Mouse (Mus musculus) CD8-positive naive resting alpha-beta T cell, adult 2 months (primary cell): ENCODE measurements around the gene Ddx21.

Experiments
- DNase-seq, 2 experiments: peaks; one replicate each; pipeline ENCODE4 v3.0.0; 2022; ENCODE audit warnings: low read depth in 2 of 2, low spot score in 2 of 2

The Ddx21 gene

GRCm38 (mm10) chr10:62570126-62570871 is 31.8 kb downstream of the Ddx21 start:
- DNase-seq, result no peak

DNA sequence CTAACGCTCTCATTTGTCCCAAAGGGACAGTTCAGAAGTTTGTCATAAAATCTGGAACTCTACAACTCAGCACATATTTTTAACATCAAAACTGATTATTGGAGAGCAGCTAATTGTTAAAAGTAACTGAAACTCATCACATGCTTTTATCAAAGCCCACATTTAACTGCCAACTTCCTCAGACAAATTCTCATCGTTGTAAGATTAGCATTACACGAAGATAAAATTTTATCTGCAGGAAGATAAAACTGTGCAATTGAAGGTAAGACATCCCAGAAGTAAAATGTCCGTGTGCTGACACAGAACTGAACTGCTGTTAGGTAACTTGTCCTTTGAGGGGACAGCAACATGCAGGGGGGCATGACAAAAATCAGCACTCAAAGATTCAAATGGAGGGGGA is 33.2 kb downstream of the Ddx21 start:
- no peak for DNase-seq

- no peak for DNase-seq
Observed at GRCm38 (mm10) chr10:62557736-62558135, 44.3 kb downstream of the Ddx21 start.

- DNase-seq, result no peak
Observed at GRCm38 (mm10) chr10:62556558-62556901, 45.6 kb downstream of the Ddx21 start.

GRCm38 (mm10) chr10:62555705-62556557 is 46.1 kb downstream of the Ddx21 start:
- no peak for DNase-seq

GRCm38 (mm10) chr10:62553611-62554091 is 48.4 kb downstream of the Ddx21 start:
- DNase-seq, result peak; percentile 18 to 44

DNA sequence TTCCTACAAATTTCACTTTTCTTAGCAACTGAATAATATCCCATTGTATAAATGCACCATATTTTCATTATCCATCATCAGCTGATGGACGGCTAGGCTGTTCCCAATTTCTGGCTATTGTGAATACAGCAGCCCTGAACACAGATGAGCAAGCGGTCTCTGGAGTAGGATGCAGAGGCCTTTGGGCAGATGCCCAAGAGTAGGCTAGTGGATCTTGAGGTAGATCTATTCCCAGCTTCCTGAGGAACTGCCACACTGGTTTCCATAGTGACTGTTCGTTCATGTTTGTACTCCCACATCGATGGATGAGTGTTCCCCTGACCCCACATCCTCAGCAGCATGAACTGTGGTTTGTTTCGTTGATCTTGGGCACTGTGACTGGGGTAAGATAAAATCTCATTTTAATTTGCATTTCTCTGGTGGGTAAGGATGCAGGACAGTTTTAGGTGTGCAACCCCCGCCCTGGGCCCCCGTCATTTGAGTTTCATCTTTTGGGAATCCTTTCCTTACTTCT is 51.2 kb downstream of the Ddx21 start:
- no peak for DNase-seq

- peak; percentile 74 to 81 for DNase-seq
Observed at GRCm38 (mm10) chr10:62549523-62550166, 52.4 kb downstream of the Ddx21 start.

DNA sequence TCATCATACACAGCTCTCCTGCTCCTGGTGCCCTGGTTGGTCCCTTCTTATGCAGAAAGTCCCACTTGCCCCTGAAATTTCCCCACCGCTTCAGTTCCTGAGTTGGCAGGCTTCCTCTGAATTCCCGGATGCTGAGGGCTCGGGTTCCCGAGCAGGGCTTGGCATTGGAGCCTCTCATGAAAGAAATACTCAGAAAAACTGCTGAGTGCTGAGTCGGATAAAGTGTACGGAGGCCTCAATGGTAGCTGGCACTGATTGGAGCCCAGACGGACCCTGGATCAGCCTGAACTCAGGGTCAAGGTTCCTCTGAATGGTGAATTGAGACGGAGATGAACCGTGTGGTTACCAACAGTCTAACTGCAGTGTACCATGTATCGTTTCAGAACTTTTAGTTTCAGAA is 55.6 kb downstream of the Ddx21 start:
- no peak for DNase-seq

DNA sequence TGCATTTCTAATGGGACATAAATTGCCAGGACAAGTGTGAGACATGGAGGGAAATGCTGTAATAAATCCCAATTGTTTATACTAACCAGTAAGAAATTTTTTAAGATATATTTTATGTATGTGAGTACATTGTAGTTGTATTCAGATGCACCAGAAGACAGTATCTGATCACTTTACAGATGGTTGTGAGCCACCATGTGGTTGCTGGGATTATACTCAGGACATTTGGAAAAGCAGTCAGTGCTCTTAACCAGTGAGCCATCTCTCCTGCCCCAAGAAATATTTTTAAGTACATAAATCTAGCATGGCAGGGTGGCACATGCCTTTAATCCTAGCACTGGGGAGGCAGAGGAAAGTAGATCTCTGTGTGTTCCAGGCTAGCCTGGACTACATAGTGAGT is 56.3 kb downstream of the Ddx21 start:
- DNase-seq, result no peak

DNA sequence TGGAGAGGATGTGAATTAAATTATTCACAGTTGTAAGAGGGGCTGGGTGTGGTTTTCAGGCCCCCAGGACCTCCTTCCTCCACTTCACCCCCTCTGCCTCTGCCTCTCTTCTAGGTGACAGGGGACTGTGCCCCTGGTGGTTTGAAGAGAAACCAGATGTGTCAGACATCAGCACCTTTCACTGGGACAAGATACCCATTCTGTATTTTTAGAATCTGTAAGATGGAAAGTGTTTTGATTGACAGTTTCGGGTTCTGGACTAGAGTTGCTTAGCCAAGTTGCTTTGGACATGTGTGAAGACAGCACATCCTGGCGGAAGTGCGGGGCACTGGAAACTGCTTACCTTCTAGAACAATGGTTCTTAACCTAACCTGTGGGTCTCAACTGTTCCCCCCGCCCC is 57.8 kb downstream of the Ddx21 start:
- DNase-seq, result peak in 1 of 2 experiments; percentile 12

DNA sequence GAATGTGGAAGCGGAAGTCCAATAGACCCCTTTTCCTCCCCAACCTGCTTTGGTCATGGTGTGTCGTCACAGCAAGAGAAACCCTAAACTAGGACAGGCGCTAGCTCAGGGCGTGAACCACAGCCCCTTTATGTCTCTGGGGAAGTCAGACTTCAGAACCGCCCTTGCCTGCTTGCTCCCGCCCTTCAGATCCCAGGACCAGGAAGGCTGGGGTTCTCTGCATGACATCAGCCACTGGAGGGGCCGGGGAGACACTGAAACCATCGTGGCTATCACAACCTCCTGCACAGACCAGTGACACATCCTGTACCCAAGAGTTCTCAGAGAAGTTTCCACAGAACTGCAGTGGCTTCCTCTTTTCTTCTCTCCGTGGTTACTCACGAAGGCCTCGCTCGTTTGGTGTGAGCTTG is 58.7 kb downstream of the Ddx21 start:
- DNase-seq, result peak; percentile 70 to 71

DNA sequence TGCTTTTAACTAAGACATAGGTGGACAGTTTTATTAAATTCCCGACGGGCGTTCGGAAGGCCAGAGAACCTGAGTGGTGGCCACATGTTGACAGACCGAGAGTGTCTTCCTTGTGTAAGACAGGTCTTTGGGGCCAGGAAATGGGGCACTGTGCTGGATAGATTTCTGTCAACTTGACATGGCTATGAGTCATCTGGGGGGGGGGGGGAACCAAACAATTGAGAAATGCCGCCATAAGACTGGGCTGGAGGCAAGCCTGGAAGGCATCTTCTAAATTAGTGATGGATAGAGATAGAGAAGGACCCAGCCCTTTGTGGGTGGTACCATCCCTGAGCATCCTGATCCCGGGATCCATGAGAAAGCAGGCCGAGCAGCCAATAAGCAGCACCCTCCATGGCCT is 59.2 kb downstream of the Ddx21 start:
- DNase-seq, result no peak

- DNase-seq, result no peak
Observed at GRCm38 (mm10) chr10:62542507-62542906, 59.6 kb downstream of the Ddx21 start.

DNA sequence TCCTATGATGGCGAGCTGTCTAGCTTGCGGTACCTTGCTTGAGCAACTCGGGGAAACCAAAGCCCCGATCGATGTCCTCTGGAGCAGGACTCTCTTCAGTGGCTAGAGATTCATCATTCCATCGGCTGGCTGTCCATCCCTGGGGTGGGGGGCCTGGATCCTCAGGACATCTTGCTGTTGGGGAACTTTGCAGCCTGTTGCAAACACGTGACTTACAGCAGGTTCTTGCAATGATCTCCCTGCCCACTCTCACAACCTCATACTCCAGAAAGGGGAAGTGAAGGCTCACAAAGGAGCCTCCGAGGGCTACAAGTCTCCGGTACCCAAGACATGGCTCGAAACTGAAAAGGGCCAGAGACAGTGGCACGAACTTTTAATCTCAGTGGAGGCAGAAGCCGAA is 60.6 kb downstream of the Ddx21 start:
- DNase-seq, result no peak

- no peak for DNase-seq
Observed at GRCm38 (mm10) chr10:62540800-62541199, 61.3 kb downstream of the Ddx21 start.

GRCm38 (mm10) chr10:62534509-62534908 is 67.6 kb downstream of the Ddx21 start:
- no peak for DNase-seq

GRCm38 (mm10) chr10:62532832-62533231 is 69.2 kb downstream of the Ddx21 start:
- DNase-seq, result no peak
